Mouse (Mus musculus) forebrain, embryonic 15.5 days (tissue): Measurements from ENCODE around the gene Lancl3. TPM values are rescaled to one million over a fixed set of nuclear protein-coding genes. Genes with fewer than 3 reads are reported as not detected.

Experiments used
- ATAC-seq: fragments of 200-750 bp; cut with Nextera tagmentation; replicated peaks from 2 replicates; pipeline ENCODE4 v1.8.0; 2017; ENCODE audit warnings: mild to moderate bottlenecking, moderate TSS enrichment, moderate library complexity
- H3K27ac ChIP-seq: fragments of 300-500 bp; sonication (generic); replicated peaks from 2 replicates; pipeline ENCODE4 v1.5.1; 2015; ENCODE audit warnings: mild to moderate bottlenecking, inconsistent platforms
- H3K27me3 ChIP-seq: fragments of 300-500 bp; sonication (generic); 2 replicates; pipeline ENCODE4 v1.6.1; 2015; ENCODE audit warnings: inconsistent platforms
- H3K36me3 ChIP-seq: fragments of 300-500 bp; sonication (generic); 2 replicates; pipeline ENCODE4 v1.6.1; 2015; ENCODE audit warnings: mild to moderate bottlenecking, inconsistent platforms
- H3K4me1 ChIP-seq: fragments of 300-500 bp; sonication (generic); 2 replicates; pipeline ENCODE4 v1.6.1; 2015; ENCODE audit warnings: inconsistent platforms
- H3K4me2 ChIP-seq: fragments of 300-500 bp; sonication (generic); replicated peaks from 2 replicates; pipeline ENCODE4 v1.6.1; 2015; ENCODE audit warnings: mild to moderate bottlenecking, inconsistent platforms
- H3K4me3 ChIP-seq: fragments of 300-500 bp; sonication (generic); 2 replicates; pipeline ENCODE4 v1.5.1; 2015; ENCODE audit warnings: mild to moderate bottlenecking, inconsistent platforms
- H3K9ac ChIP-seq: fragments of 300-500 bp; sonication (generic); replicated peaks from 2 replicates; pipeline ENCODE4 v1.6.1; 2015; ENCODE audit warnings: mild to moderate bottlenecking, inconsistent platforms
- H3K9me3 ChIP-seq: fragments of 300-500 bp; sonication (generic); 2 replicates; pipeline ENCODE4 v1.6.1; 2016; ENCODE audit warnings: inconsistent platforms
- WGBS: fragments of 180-500 bp; shearing (Covaris S2); methylation state at CpG from one replicate; pipeline ENCODE4 v1.1.7; 2015; ENCODE audit warnings: mixed read lengths; 5-methylcytosine and 5-hydroxymethylcytosine counted together
- polyA plus RNA-seq: library from polyadenylated mRNA; unstranded; fragments of >200 nt; fragmentation: Nextera tagmentation; extraction: Ambion mirVana; gene quantifications from 2 replicates; pipeline ENCODE4 v1.2.1, GENCODE M21; 2015

Gene Lancl3
- 8.0 TPM in 2 replicates for polyA plus RNA-seq

- H3K36me3 ChIP-seq = no peaks in the 10 kb centered on the region
- H3K27ac ChIP-seq = peak within 1 kb of the TSS; percentile 25
- H3K9ac ChIP-seq = peak within 1 kb of the TSS; percentile 62
- peak within 1 kb of the TSS; percentile 64 for H3K4me2 ChIP-seq
- WGBS = 32% methylated on average over 42 of the region's 49 CpGs
- peak; percentile 68 for ATAC-seq
- H3K27me3 ChIP-seq = no peaks in the 10 kb centered on the region
- no peaks in the 10 kb centered on the region for H3K9me3 ChIP-seq
- H3K4me1 ChIP-seq = peaks cover 6% of the 10 kb centered on the region; the same call in 1 of the 2 replicates
- H3K4me3 ChIP-seq = peak within 1 kb of the TSS; percentile 53
Measured at GRCm38 (mm10) chrX:9199761-9200371, at the start of gene Lancl3. Lancl3 (plus strand) TSS chrX:9199902.

GRCm38 (mm10) chrX:9179011-9179410, 20.7 kb upstream of the Lancl3 start:
- 47% methylated on average over 2 of the region's 2 CpGs for WGBS
- Histone ChIP-seq H3K36me3 (no peaks in the 10 kb centered on the region), H3K9me3 (no peaks in the 10 kb centered on the region), H3K9ac (no peak overlapping the region), H3K4me1 (no peaks in the 10 kb centered on the region), H3K4me3 (no peak overlapping the region), H3K27ac (no peak overlapping the region), H3K4me2 (no peak overlapping the region), H3K27me3 (no peaks in the 10 kb centered on the region)
- ATAC-seq = no peak

GRCm38 (mm10) chrX:9181570-9181969, 18.1 kb upstream of the Lancl3 start:
- no peaks in the 10 kb centered on the region for H3K4me1 ChIP-seq
- H3K27ac ChIP-seq = no peak overlapping the region
- no peak overlapping the region for H3K9ac ChIP-seq
- no peaks in the 10 kb centered on the region for H3K27me3 ChIP-seq
- 68% methylated on average over 5 of the region's 5 CpGs for WGBS
- no peaks in the 10 kb centered on the region for H3K36me3 ChIP-seq
- no peak overlapping the region for H3K4me2 ChIP-seq
- no peak overlapping the region for H3K4me3 ChIP-seq
- no peak for ATAC-seq
- no peaks in the 10 kb centered on the region for H3K9me3 ChIP-seq

GRCm38 (mm10) chrX:9200380-9200917, 747 bp downstream of the Lancl3 start:
- Histone ChIP-seq H3K4me3 (peak overlapping the region; percentile 53), H3K9ac (peak overlapping the region; percentile 62), H3K4me2 (peak overlapping the region; percentile 64), H3K36me3 (no peaks in the 10 kb centered on the region), H3K9me3 (no peaks in the 10 kb centered on the region), H3K4me1 (peaks cover 6% of the 10 kb centered on the region; the same call in 1 of the 2 replicates), H3K27ac (peak overlapping the region; percentile 25), H3K27me3 (no peaks in the 10 kb centered on the region)
- 23% methylated on average over 44 of the region's 72 CpGs for WGBS
- ATAC-seq = peak; percentile 75

- Histone ChIP-seq H3K27me3 (no peaks in the 10 kb centered on the region), H3K9me3 (no peaks in the 10 kb centered on the region), H3K27ac (peak overlapping the region; percentile 60), H3K4me2 (peak overlapping the region; percentile 30), H3K4me3 (peak overlapping the region; percentile 22), H3K9ac (no peak overlapping the region), H3K36me3 (no peaks in the 10 kb centered on the region), H3K4me1 (peaks cover 6% of the 10 kb centered on the region; the same call in 1 of the 2 replicates)
- ATAC-seq = peak; percentile 68; the same call in 1 of the 2 replicates
- 21% methylated on average over 2 of the region's 2 CpGs for WGBS
Measured at GRCm38 (mm10) chrX:9201954-9202353, 2.3 kb downstream of the Lancl3 start.

- Histone ChIP-seq H3K4me1 (peaks cover 6% of the 10 kb centered on the region; the same call in 1 of the 2 replicates), H3K4me3 (peak overlapping the region; percentile 22), H3K9me3 (no peaks in the 10 kb centered on the region), H3K36me3 (no peaks in the 10 kb centered on the region), H3K27ac (peak overlapping the region; percentile 60; the same call in 1 of the 2 replicates), H3K4me2 (peak overlapping the region; percentile 30), H3K27me3 (no peaks in the 10 kb centered on the region), H3K9ac (no peak overlapping the region)
- WGBS = 45% methylated on average over 7 of the region's 7 CpGs
- ATAC-seq = no peak
Measured at GRCm38 (mm10) chrX:9202781-9203405, 3.2 kb downstream of the Lancl3 start.

GRCm38 (mm10) chrX:9205121-9205520, 5.4 kb downstream of the Lancl3 start:
- Histone ChIP-seq H3K9me3 (no peaks in the 10 kb centered on the region), H3K4me2 (no peak overlapping the region), H3K27me3 (no peaks in the 10 kb centered on the region), H3K9ac (no peak overlapping the region), H3K36me3 (no peaks in the 10 kb centered on the region), H3K4me3 (no peak overlapping the region), H3K27ac (no peak overlapping the region), H3K4me1 (peaks cover 3% of the 10 kb centered on the region; the same call in 1 of the 2 replicates)
- ATAC-seq = no peak
- 65% methylated on average over 2 of the region's 2 CpGs for WGBS

- Histone ChIP-seq H3K9ac (no peak overlapping the region), H3K4me1 (no peaks in the 10 kb centered on the region)
- 86% methylated on average over 2 of the region's 2 CpGs for WGBS
Measured at GRCm38 (mm10) chrX:9216244-9216643, 16.5 kb downstream of the Lancl3 start.

GRCm38 (mm10) chrX:9219570-9219969, 19.9 kb downstream of the Lancl3 start:
- Histone ChIP-seq H3K27me3 (no peaks in the 10 kb centered on the region), H3K36me3 (no peaks in the 10 kb centered on the region), H3K9me3 (no peaks in the 10 kb centered on the region), H3K4me3 (no peak overlapping the region), H3K27ac (no peak overlapping the region), H3K9ac (no peak overlapping the region), H3K4me1 (no peaks in the 10 kb centered on the region), H3K4me2 (no peak overlapping the region)
- 96% methylated on average over 3 of the region's 3 CpGs for WGBS
- ATAC-seq = no peak

More at GRCm38 (mm10) chrX:9216244-9216643, 16.5 kb downstream of the Lancl3 start:
- Histone ChIP-seq H3K27ac (no peak overlapping the region), H3K4me2 (no peak overlapping the region), H3K9me3 (no peaks in the 10 kb centered on the region), H3K27me3 (no peaks in the 10 kb centered on the region), H3K4me3 (no peak overlapping the region), H3K36me3 (no peaks in the 10 kb centered on the region)
- no peak for ATAC-seq

GRCm38 (mm10) chrX:9221206-9221605, 21.5 kb downstream of the Lancl3 start:
- Histone ChIP-seq H3K9me3 (no peaks in the 10 kb centered on the region), H3K9ac (no peak overlapping the region), H3K27me3 (no peaks in the 10 kb centered on the region), H3K27ac (no peak overlapping the region), H3K36me3 (no peaks in the 10 kb centered on the region), H3K4me1 (no peaks in the 10 kb centered on the region), H3K4me3 (no peak overlapping the region), H3K4me2 (no peak overlapping the region)
- 33% methylated on average over 6 of the region's 6 CpGs for WGBS
- ATAC-seq = no peak

GRCm38 (mm10) chrX:9221736-9222135, 22.0 kb downstream of the Lancl3 start:
- H3K9ac ChIP-seq = no peak overlapping the region
- no peaks in the 10 kb centered on the region for H3K4me1 ChIP-seq
- H3K4me3 ChIP-seq = no peak overlapping the region
- H3K27me3 ChIP-seq = no peaks in the 10 kb centered on the region
- no peak for ATAC-seq
- no peaks in the 10 kb centered on the region for H3K9me3 ChIP-seq
- H3K36me3 ChIP-seq = no peaks in the 10 kb centered on the region
- WGBS = 85% methylated on average over 4 of the region's 4 CpGs
- no peak overlapping the region for H3K27ac ChIP-seq
- no peak overlapping the region for H3K4me2 ChIP-seq

- Histone ChIP-seq H3K27me3 (no peaks in the 10 kb centered on the region), H3K36me3 (no peaks in the 10 kb centered on the region), H3K9me3 (no peaks in the 10 kb centered on the region), H3K4me2 (no peak overlapping the region), H3K4me1 (no peaks in the 10 kb centered on the region), H3K27ac (no peak overlapping the region), H3K4me3 (no peak overlapping the region), H3K9ac (no peak overlapping the region)
- 90% methylated on average over 3 of the region's 3 CpGs for WGBS
- no peak for ATAC-seq
Measured at GRCm38 (mm10) chrX:9222412-9223221, 22.9 kb downstream of the Lancl3 start.
